Mouse (Mus musculus): ENCODE measurements around the gene Tmem72. TPM values are rescaled to one million over a fixed set of nuclear protein-coding genes. Genes with fewer than 3 reads are reported as not detected.

The Tmem72 gene
- polyA plus RNA-seq, 1 experiment: 0.04 TPM

DNA sequence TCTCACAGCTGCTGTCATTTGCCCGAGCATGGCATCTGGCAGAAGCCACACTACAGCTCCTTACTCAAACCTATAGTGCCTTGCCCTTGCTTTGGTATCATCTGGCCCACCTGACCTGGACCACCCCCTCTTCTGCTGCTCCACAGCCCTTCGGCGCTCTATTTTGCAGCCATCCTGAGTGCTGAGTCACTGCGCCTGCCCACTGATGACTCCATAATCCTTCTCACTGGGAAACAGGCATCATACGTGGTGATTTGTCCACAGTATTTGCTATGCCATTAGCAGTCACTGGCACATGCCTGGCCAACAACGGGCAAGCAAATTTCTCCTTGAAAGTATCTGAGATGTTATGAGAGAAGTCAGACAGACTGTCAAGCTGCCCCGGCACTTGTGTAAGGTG, 66.9 kb downstream of the Tmem72 start:
- H3K36me3 ChIP-seq (ENCODE audit: control insufficient read depth, insufficient read depth, low read length): no peaks in the 10 kb centered on the region

DNA sequence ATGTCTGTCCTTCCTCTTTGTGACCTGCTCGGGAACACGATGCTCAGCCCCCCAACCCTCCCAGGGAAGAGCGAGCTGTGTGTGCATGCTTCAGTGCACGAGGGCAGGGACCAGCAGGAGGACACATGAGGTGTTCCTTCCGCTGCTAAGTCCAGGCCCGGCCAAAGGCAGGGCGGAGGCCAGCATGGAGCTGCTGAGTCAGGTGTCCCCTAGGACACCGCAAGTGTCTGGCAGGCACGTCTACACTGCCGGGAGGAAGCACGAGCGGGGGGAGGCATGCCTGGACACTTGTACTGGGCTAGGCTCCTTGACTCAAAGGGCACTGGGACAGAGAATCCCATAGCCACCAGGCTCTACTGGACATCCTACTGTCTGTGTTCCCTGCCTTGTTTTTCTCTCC, 69.0 kb downstream of the Tmem72 start:
- H3K36me3 ChIP-seq (ENCODE audit: control insufficient read depth, insufficient read depth, low read length): no peaks in the 10 kb centered on the region
- H3K27me3 ChIP-seq (ENCODE audit: control insufficient read depth, insufficient read depth, low read length): no peaks in the 10 kb centered on the region
- H3K27ac ChIP-seq (ENCODE audit: control insufficient read depth, insufficient read depth, low read depth, low read length): no peak overlapping the region
- TF ChIP-seq POLR2A (IDR thresholded peaks at IDR 0.05; ENCODE audit: control insufficient read depth, low read depth, low read length): no peak
- no peak for TF ChIP-seq CTCF (IDR thresholded peaks at IDR 0.05; ENCODE audit: control insufficient read depth, insufficient read depth, insufficient replicate concordance, low read depth, low read length)
- no peaks in the 10 kb centered on the region; the same call in 1 of the 2 replicates for H3K4me1 ChIP-seq (ENCODE audit: control insufficient read depth, insufficient read depth, low read length)
- no peak overlapping the region for H3K4me3 ChIP-seq (ENCODE audit: control insufficient read depth, low read depth, low read length)

More for the DNA sequence above, 66.9 kb downstream of the Tmem72 start:
- Histone ChIP-seq H3K27ac (ENCODE audit: control insufficient read depth, insufficient read depth, low read depth, low read length) (no peak overlapping the region), H3K27me3 (ENCODE audit: control insufficient read depth, insufficient read depth, low read length) (no peaks in the 10 kb centered on the region), H3K4me1 (ENCODE audit: control insufficient read depth, insufficient read depth, low read length) (no peaks in the 10 kb centered on the region; the same call in 1 of the 2 replicates), H3K4me3 (ENCODE audit: control insufficient read depth, low read depth, low read length) (no peak overlapping the region)
- no peak for TF ChIP-seq CTCF (IDR thresholded peaks at IDR 0.05; ENCODE audit: control insufficient read depth, insufficient read depth, insufficient replicate concordance, low read depth, low read length)
- TF ChIP-seq POLR2A (IDR thresholded peaks at IDR 0.05; ENCODE audit: control insufficient read depth, low read depth, low read length): no peak

DNA sequence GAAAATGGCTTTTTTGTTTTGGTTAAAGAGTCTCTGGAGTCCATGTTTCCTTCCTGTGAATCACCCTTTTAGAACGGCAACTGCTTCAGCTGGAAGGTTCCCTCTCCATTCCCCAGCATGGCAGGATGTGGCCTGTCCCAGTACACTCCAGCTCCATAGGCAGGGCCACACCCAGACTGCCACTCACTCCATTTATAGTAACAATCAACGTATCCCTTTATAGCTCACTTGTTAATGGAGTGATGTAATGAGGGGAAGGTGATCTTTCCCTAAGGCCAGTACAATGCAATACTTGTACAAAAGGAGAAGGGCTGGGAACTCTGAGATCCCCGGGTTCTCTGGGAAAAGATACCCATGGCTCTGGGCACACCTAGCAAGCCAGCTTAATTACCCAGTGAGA, 72.4 kb downstream of the Tmem72 start:
- Histone ChIP-seq H3K4me3 (ENCODE audit: control insufficient read depth, low read depth, low read length) (no peak overlapping the region), H3K4me1 (ENCODE audit: control insufficient read depth, insufficient read depth, low read length) (no peaks in the 10 kb centered on the region; the same call in 1 of the 2 replicates), H3K36me3 (ENCODE audit: control insufficient read depth, insufficient read depth, low read length) (no peaks in the 10 kb centered on the region), H3K27ac (ENCODE audit: control insufficient read depth, insufficient read depth, low read depth, low read length) (no peak overlapping the region), H3K27me3 (ENCODE audit: control insufficient read depth, insufficient read depth, low read length) (no peaks in the 10 kb centered on the region)
- TF ChIP-seq CTCF (IDR thresholded peaks at IDR 0.05; ENCODE audit: control insufficient read depth, insufficient read depth, insufficient replicate concordance, low read depth, low read length) (no peak), POLR2A (IDR thresholded peaks at IDR 0.05; ENCODE audit: control insufficient read depth, low read depth, low read length) (no peak)

DNA sequence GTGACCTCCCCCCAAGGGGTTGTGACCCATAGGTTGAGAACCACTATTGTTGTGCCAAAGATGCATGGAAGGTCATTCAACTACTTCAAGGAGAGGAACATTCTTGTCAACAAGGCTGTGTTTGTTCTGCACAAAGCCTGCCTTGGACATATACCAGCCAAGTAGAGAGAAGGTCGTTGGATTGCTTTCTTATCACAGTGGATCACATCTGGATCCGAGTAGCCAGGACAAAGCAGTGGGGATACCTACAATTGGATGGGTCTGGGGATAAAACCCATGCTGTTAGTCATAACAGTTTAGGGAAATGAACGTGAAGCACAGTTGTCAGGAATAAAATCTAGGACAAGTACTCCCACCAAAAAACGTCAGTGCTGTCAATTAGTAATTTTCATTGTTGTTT, 72.8 kb downstream of the Tmem72 start:
- no peaks in the 10 kb centered on the region for H3K36me3 ChIP-seq (ENCODE audit: control insufficient read depth, insufficient read depth, low read length)
- H3K27ac ChIP-seq (ENCODE audit: control insufficient read depth, insufficient read depth, low read depth, low read length): no peak overlapping the region

DNA sequence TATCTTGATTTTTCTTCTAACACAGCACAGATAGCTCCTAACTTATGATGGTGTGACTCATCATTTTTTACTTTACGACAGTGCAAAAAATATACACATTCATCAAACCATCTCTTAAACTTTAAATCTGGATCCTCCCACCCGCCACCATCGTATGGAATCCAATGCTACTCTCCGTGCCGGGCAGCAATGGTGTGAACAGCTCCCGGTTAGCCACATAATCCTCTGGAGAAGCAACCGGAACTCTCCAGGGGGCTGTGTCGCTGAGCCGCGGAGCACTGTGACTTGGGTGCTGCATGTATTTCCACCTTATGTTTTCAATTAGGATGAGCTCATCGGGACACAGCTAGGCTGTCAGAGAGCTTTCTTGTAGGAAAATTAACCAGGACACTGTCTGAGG, 73.8 kb downstream of the Tmem72 start:
- H3K4me1 ChIP-seq (ENCODE audit: control insufficient read depth, insufficient read depth, low read length): no peaks in the 10 kb centered on the region; the same call in 1 of the 2 replicates
- no peaks in the 10 kb centered on the region for H3K27me3 ChIP-seq (ENCODE audit: control insufficient read depth, insufficient read depth, low read length)
- H3K27ac ChIP-seq (ENCODE audit: control insufficient read depth, insufficient read depth, low read depth, low read length): no peak overlapping the region
- no peak overlapping the region for H3K4me3 ChIP-seq (ENCODE audit: control insufficient read depth, low read depth, low read length)
- TF ChIP-seq POLR2A (IDR thresholded peaks at IDR 0.05; ENCODE audit: control insufficient read depth, low read depth, low read length): no peak
- no peak for TF ChIP-seq CTCF (IDR thresholded peaks at IDR 0.05; ENCODE audit: control insufficient read depth, insufficient read depth, insufficient replicate concordance, low read depth, low read length)
- no peaks in the 10 kb centered on the region for H3K36me3 ChIP-seq (ENCODE audit: control insufficient read depth, insufficient read depth, low read length)

More for the DNA sequence above, 72.8 kb downstream of the Tmem72 start:
- Histone ChIP-seq H3K4me1 (ENCODE audit: control insufficient read depth, insufficient read depth, low read length) (no peaks in the 10 kb centered on the region; the same call in 1 of the 2 replicates), H3K4me3 (ENCODE audit: control insufficient read depth, low read depth, low read length) (no peak overlapping the region), H3K27me3 (ENCODE audit: control insufficient read depth, insufficient read depth, low read length) (no peaks in the 10 kb centered on the region)
- TF ChIP-seq POLR2A (IDR thresholded peaks at IDR 0.05; ENCODE audit: control insufficient read depth, low read depth, low read length) (no peak), CTCF (IDR thresholded peaks at IDR 0.05; ENCODE audit: control insufficient read depth, insufficient read depth, insufficient replicate concordance, low read depth, low read length) (no peak)

DNA sequence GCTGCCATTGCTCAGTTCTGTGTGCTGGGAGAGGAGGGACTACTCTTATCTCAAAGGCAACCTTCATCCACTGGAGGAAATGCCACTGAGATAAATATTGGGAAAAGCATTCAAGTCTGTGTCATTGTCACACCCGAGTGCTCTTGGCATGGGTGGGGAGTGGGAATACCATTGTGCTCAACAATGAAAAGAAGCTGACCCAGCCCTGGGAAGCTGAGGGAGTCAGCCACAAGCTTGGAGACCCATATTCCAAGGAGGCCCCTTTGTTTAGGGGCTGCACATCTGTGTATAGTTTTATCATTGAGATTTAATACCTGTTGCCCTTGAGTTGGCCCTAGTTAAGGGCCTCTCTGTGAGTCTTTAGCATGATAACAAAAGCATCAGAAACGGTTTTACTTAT, 77.0 kb downstream of the Tmem72 start:
- Histone ChIP-seq H3K27ac (ENCODE audit: control insufficient read depth, insufficient read depth, low read depth, low read length) (no peak overlapping the region), H3K36me3 (ENCODE audit: control insufficient read depth, insufficient read depth, low read length) (no peaks in the 10 kb centered on the region), H3K4me3 (ENCODE audit: control insufficient read depth, low read depth, low read length) (no peak overlapping the region), H3K27me3 (ENCODE audit: control insufficient read depth, insufficient read depth, low read length) (no peaks in the 10 kb centered on the region), H3K4me1 (ENCODE audit: control insufficient read depth, insufficient read depth, low read length) (no peaks in the 10 kb centered on the region)
- TF ChIP-seq POLR2A (IDR thresholded peaks at IDR 0.05; ENCODE audit: control insufficient read depth, low read depth, low read length) (no peak), CTCF (IDR thresholded peaks at IDR 0.05; ENCODE audit: control insufficient read depth, insufficient read depth, insufficient replicate concordance, low read depth, low read length) (no peak)

DNA sequence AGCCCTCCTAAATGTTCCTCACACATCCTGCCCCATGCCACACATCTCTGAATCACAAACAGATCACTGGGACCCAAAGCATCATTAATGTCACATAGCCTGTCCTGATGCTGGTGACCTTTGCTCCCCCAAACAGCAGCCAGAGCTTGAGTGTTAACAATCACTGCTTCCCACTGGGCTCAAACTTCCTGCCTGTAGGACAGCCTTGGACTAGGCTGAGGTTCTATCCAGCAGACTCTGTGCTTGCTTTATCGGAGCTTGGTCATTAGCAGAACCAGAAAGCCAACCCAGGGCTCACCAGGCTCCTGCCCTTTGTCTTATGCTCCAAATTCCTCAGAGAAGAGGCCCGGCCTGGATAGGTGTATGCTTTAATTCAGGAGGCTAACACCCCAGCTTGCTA, 77.8 kb downstream of the Tmem72 start:
- Histone ChIP-seq H3K27me3 (ENCODE audit: control insufficient read depth, insufficient read depth, low read length) (no peaks in the 10 kb centered on the region), H3K36me3 (ENCODE audit: control insufficient read depth, insufficient read depth, low read length) (no peaks in the 10 kb centered on the region), H3K27ac (ENCODE audit: control insufficient read depth, insufficient read depth, low read depth, low read length) (no peak overlapping the region), H3K4me1 (ENCODE audit: control insufficient read depth, insufficient read depth, low read length) (no peaks in the 10 kb centered on the region), H3K4me3 (ENCODE audit: control insufficient read depth, low read depth, low read length) (no peak overlapping the region)
- TF ChIP-seq CTCF (IDR thresholded peaks at IDR 0.05; ENCODE audit: control insufficient read depth, insufficient read depth, insufficient replicate concordance, low read depth, low read length) (no peak), POLR2A (IDR thresholded peaks at IDR 0.05; ENCODE audit: control insufficient read depth, low read depth, low read length) (no peak)

DNA sequence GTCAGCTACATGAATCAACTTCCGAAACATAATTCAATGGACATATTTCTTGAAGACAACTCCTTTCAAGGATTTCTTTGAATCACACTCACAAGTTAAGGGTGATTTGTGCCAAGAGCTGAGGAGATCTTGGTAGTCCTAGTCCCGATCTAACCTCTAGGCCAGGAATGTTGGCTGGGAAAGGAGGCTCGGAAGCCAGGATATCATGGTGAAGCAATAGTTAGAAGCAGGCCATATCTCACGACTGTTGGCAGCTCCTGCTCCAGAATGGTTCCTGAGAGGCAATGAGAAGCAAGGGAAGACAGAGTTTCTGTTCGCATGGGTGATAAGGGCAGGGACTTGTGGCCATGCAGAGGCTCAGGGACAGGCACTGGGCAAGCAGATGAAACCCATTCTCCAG, 79.2 kb downstream of the Tmem72 start:
- no peaks in the 10 kb centered on the region for H3K36me3 ChIP-seq (ENCODE audit: control insufficient read depth, insufficient read depth, low read length)
- H3K27ac ChIP-seq (ENCODE audit: control insufficient read depth, insufficient read depth, low read depth, low read length): no peak overlapping the region
- no peaks in the 10 kb centered on the region for H3K4me1 ChIP-seq (ENCODE audit: control insufficient read depth, insufficient read depth, low read length)
- no peak overlapping the region for H3K4me3 ChIP-seq (ENCODE audit: control insufficient read depth, low read depth, low read length)
- H3K27me3 ChIP-seq (ENCODE audit: control insufficient read depth, insufficient read depth, low read length): no peaks in the 10 kb centered on the region
- TF ChIP-seq POLR2A (IDR thresholded peaks at IDR 0.05; ENCODE audit: control insufficient read depth, low read depth, low read length) (no peak), CTCF (IDR thresholded peaks at IDR 0.05; ENCODE audit: control insufficient read depth, insufficient read depth, insufficient replicate concordance, low read depth, low read length) (no peak)
